Mouse (Mus musculus) spleen, adult 2 months (tissue): ENCODE data around the gene Nr2f1.

ENCODE experiments used
- CTCF ChIP-seq: fragments of 200-500 bp; IDR thresholded peaks from 2 replicates; pipeline ENCODE4 v1.5.1; 2011; ENCODE audit warnings: mild to moderate bottlenecking, inconsistent platforms; ENCODE audit not compliant: insufficient read depth, insufficient read length, insufficient replicate concordance; ENCODE audit errors: extremely low read depth
- POLR2A ChIP-seq: fragments of 200-500 bp; IDR thresholded peaks from 2 replicates; pipeline ENCODE4 v1.6.1; 2011; ENCODE audit warnings: low read depth, low read length, inconsistent platforms

DNA sequence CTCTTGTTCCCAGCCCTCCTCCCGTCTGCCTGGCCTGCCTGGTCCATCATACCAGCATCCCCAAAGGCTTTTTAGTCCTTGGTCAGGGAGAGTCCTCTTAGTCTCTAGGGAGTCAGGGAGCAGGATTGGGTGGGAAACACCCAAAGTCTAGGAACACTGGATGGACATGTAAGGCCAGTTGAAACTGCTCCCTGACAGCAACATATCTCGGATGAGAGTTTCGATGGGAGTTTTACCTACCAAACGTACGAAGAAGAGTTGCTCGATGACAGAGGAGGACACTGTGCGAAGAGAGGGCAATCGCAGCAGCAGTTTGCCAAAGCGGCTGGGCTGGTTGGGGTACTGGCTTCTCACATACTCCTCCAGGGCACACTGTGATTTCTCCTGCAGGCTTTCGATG, 10.0 kb downstream of the Nr2f1 start:
- TF ChIP-seq CTCF (no peak), POLR2A (no peak)
